Mouse (Mus musculus) E14TG2a.4 (cell line): ENCODE data around the gene Ercc1.

Source experiments
- H3K27me3 ChIP-seq: 2 replicates; pipeline ENCODE4 v1.6.1; 2014; ENCODE audit warnings: low read length, control low read depth; ENCODE audit not compliant: insufficient read depth
- H3K36me3 ChIP-seq: 2 replicates; pipeline ENCODE4 v1.6.1; 2014; ENCODE audit warnings: low read length, control low read depth; ENCODE audit not compliant: insufficient read depth
- H3K4me1 ChIP-seq: replicated peaks from 2 replicates; pipeline ENCODE4 v1.6.1; 2014; ENCODE audit warnings: low read depth, low read length, control low read depth
- H3K4me3 ChIP-seq: replicated peaks from 2 replicates; pipeline ENCODE4 v1.5.1; 2014; ENCODE audit warnings: mild to moderate bottlenecking, low read length
- H3K9me3 ChIP-seq: 2 replicates; pipeline ENCODE4 v1.6.1; 2014; ENCODE audit warnings: low read length, control low read depth
- CTCF ChIP-seq: conservative IDR thresholded peaks from 2 replicates; pipeline ENCODE4 v1.5.1; 2014; ENCODE audit warnings: low read length
- NANOG ChIP-seq: IDR thresholded peaks from 2 replicates; pipeline ENCODE4 v1.6.1; 2014; ENCODE audit warnings: borderline replicate concordance, low read length, mixed read lengths
- POU5F1 ChIP-seq: IDR thresholded peaks from 2 replicates; pipeline ENCODE4 v1.6.1; 2014; ENCODE audit warnings: low read length, borderline replicate concordance

Gene Ercc1

GRCm38 (mm10) chr7:19382166-19382541, 37.6 kb downstream of the Ercc1 start:
- H3K27me3 ChIP-seq = no peaks in the 10 kb centered on the region
- peaks cover 53% of the 10 kb centered on the region for H3K4me1 ChIP-seq
- H3K4me3 ChIP-seq = peak overlapping the region; percentile 95
- no peaks in the 10 kb centered on the region for H3K9me3 ChIP-seq
- peaks cover 41% of the 10 kb centered on the region for H3K36me3 ChIP-seq
- TF ChIP-seq CTCF = no peak
- TF ChIP-seq POU5F1 = no peak
- no peak for TF ChIP-seq NANOG

DNA sequence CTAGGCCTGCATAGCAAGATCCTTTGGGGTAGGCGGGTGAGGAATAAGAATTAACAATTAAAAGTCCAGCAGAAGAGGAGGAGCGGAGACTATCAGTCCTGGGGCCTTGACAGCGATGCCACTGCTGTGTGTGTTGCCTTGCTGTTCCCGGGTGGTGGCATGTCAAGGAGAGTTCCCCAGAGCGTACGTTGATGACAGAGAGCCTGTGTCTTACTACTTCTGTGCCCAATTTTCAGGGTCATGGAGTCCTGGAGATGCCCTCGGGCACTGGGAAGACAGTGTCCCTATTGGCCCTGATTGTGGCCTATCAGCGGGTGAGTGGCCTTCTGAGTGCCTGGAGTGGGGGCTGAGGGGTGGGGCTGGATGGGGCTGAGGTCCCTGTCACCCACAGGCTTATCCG, 39.1 kb downstream of the Ercc1 start:
- no peaks in the 10 kb centered on the region for H3K27me3 ChIP-seq
- H3K4me3 ChIP-seq = no peak overlapping the region
- TF ChIP-seq POU5F1 = no peak
- no peak for TF ChIP-seq NANOG
- TF ChIP-seq CTCF = no peak
- no peaks in the 10 kb centered on the region for H3K9me3 ChIP-seq
- H3K36me3 ChIP-seq = peaks cover 53% of the 10 kb centered on the region
- peaks cover 49% of the 10 kb centered on the region for H3K4me1 ChIP-seq

DNA sequence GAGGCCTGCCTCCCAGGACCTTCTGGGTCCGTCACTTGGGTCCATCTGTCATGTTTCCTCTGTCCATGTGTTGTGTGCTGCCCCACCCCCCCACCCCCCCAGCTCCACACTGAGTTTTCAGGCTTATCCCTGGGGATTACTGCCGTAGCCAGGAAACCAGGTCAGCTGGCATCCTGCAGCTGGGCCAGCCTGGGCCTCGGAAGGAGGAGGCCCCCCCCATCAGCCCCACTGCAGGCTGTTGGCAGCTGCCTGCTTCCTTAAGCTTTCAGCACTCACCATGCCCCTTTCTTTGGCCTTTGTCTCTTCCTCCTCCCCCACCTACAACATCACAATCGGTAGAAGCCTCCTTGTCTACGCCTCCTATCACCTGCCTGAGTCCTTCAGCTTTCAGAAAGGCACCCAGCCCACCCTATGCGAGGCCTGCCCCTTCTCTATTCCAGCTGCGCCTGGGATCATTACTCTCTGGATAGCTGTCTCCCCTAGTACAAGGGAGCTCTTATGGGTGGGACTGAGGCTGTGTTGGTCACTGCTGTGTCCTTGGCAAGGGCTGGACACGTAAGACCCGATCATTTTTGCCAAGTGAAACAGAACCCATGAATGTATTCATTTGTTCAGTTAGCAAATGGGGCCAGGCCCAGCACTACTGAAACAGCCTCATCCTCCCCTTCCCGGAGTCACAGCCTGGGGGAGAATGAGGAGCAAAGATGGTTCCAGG, 44.3 kb downstream of the Ercc1 start:
- no peak for TF ChIP-seq NANOG
- no peak for TF ChIP-seq POU5F1
- no peak for TF ChIP-seq CTCF
- Histone ChIP-seq H3K4me3 (no peak overlapping the region), H3K36me3 (peaks cover 94% of the 10 kb centered on the region), H3K4me1 (peaks cover 60% of the 10 kb centered on the region), H3K27me3 (no peaks in the 10 kb centered on the region), H3K9me3 (no peaks in the 10 kb centered on the region)

GRCm38 (mm10) chr7:19394484-19394883, 49.9 kb downstream of the Ercc1 start:
- peak overlapping the region; percentile 49 for H3K4me3 ChIP-seq
- TF ChIP-seq NANOG (no peak), CTCF (no peak), POU5F1 (no peak)

GRCm38 (mm10) chr7:19399496-19400280, 55.1 kb downstream of the Ercc1 start:
- no peak for TF ChIP-seq CTCF
- TF ChIP-seq POU5F1 = no peak
- TF ChIP-seq NANOG = no peak

More at GRCm38 (mm10) chr7:19394484-19394883, 49.9 kb downstream of the Ercc1 start:
- peaks cover 79% of the 10 kb centered on the region for H3K36me3 ChIP-seq
- peaks cover 70% of the 10 kb centered on the region for H3K4me1 ChIP-seq
- H3K9me3 ChIP-seq = no peaks in the 10 kb centered on the region
- H3K27me3 ChIP-seq = no peaks in the 10 kb centered on the region

DNA sequence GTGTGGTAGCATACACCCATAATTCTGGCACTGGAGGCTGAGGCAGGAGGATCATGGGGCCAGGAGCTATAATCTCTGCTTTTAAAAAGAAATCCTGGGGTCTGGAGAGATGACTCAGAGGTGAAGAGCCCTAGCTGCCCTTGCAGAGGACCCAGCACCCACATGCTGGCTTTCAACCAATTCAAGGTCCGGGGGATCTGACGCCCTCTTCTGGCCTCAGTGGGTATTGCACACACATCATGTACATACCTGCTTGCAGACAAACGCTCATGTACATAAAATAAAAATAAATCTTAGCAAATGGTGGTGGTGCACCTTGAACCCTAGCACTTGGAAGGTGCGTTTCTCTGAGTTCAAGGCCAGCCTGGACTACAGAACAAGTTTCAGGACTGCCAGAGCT, 56.4 kb downstream of the Ercc1 start:
- TF ChIP-seq NANOG (no peak), CTCF (peak; percentile 76), POU5F1 (no peak)
- Histone ChIP-seq H3K27me3 (peaks cover 28% of the 10 kb centered on the region), H3K4me1 (peaks cover 55% of the 10 kb centered on the region), H3K9me3 (no peaks in the 10 kb centered on the region), H3K36me3 (peaks cover 16% of the 10 kb centered on the region), H3K4me3 (no peak overlapping the region)

More at GRCm38 (mm10) chr7:19399496-19400280, 55.1 kb downstream of the Ercc1 start:
- Histone ChIP-seq H3K4me3 (peak overlapping the region; percentile 76), H3K27me3 (peaks cover 21% of the 10 kb centered on the region), H3K4me1 (peaks cover 62% of the 10 kb centered on the region), H3K36me3 (peaks cover 28% of the 10 kb centered on the region), H3K9me3 (no peaks in the 10 kb centered on the region)

- peaks cover 54% of the 10 kb centered on the region for H3K4me1 ChIP-seq
- no peak overlapping the region for H3K4me3 ChIP-seq
- TF ChIP-seq NANOG (no peak), POU5F1 (no peak), CTCF (no peak)
- H3K27me3 ChIP-seq = peaks cover 32% of the 10 kb centered on the region
- H3K9me3 ChIP-seq = no peaks in the 10 kb centered on the region
- peaks cover 1% of the 10 kb centered on the region for H3K36me3 ChIP-seq
These were observed 58.0 kb downstream of the Ercc1 start for GRCm38 (mm10) chr7:19402535-19403112.

DNA sequence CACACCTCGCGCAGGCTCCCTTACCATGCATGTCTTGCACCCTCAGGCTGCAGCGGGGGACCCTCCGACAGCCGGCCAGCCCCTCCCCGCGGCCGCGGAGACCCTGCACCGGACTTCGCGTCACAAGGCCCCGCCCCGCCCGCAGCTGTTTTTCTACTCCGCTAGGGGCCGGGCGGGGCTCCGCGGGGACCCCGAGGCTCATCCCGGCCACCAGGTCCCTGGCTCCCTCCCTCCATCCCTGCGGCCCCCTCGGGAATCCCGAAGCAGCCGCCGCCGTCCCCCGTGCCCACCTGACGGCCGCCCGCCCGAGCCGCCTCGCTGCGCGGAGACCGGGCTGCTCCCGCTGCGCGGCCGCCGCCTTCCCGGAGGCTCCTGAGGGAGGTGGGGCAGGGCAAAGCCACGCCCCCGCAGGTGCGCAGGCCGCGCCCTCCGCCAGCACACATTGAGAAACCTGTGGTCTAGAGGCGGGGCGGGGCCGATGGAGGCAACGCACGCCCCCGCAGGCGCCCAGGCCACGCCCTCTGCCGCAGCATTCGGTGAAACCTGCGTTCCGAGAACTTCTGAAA, 59.2 kb downstream of the Ercc1 start, which contains the start of gene Klc3:
Klc3 (minus strand) TSS at position 374 of the 566 bp plus-strand sequence.
- peak within 1 kb of the TSS; percentile 89 for H3K4me3 ChIP-seq
- no peak for TF ChIP-seq NANOG
- TF ChIP-seq POU5F1 = no peak
- no peak for TF ChIP-seq CTCF
- no peaks in the 10 kb centered on the region for H3K36me3 ChIP-seq
- no peaks in the 10 kb centered on the region for H3K9me3 ChIP-seq
- H3K4me1 ChIP-seq = peaks cover 52% of the 10 kb centered on the region
- H3K27me3 ChIP-seq = peaks cover 32% of the 10 kb centered on the region
